Mouse (Mus musculus): ENCODE results near the gene Hdac11.

Hdac11 gene

DNA sequence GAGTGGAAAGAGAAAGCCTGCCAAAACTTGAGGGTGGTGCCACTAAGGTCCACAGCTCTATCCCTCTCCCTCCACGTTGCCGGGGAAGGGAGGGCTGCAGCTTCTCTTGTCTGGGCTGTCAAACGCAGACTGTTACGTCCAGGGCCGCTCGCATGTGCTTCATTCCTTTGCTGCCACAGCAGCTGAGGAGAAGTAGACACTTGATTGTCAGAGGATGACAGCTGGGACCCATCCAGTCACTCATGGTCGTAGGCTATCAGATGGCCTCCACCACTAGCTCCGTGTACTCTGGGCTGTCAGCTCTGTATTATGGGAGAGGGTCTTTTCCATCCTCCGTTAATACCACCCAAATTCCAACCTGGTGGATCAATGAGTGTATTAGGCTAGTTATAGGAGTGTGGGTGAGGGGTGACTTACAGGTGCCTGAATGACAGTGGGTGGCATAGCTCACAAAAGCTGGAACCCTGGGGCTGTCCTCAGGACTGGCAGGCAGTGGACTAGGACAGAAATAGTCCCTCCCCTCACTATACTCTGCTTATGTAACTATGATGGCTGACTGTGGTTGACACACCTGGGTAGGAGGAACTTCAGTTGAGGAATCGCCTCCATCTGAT is 19.0 kb upstream of the Hdac11 start:
- peak; percentile 26 for DNase-seq

- DNase-seq = peak; percentile 88
Observed at GRCm38 (mm10) chr6:91139846-91140245, 16.6 kb upstream of the Hdac11 start.

GRCm38 (mm10) chr6:91145056-91145455 is 11.4 kb upstream of the Hdac11 start:
- no peak for DNase-seq

GRCm38 (mm10) chr6:91145572-91145971 is 10.9 kb upstream of the Hdac11 start:
- DNase-seq = no peak

GRCm38 (mm10) chr6:91146443-91147151 is 9.9 kb upstream of the Hdac11 start:
- no peak for DNase-seq

DNA sequence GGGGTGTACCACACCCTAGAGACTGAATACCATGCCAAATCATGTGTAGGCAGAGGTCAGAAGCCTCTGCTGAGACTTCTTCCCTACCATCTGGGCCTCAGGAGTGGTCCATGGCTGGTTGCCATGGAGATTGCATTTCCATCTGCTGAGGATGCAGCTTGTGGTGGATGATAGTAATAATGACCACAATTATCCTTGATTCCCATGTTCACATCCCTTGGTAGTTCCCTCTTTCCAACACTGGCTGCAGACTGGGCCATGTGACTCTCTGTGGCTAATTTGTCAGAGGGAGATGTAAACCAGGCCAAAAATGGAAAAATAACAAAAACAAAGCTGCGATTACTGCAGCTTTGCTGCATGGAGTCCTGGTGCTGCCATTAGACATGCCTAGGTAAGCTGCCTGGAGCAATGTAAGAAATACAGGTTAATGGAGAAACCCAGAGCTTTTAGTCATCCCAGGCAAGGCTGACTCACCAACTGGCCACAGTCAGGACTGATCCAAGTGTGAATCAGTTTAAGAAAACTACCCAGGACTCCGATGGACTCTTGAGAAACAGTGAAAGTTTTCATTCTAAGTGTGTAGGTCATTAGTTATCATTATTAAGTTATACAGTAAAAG is 9.2 kb upstream of the Hdac11 start:
- DNase-seq = no peak

DNA sequence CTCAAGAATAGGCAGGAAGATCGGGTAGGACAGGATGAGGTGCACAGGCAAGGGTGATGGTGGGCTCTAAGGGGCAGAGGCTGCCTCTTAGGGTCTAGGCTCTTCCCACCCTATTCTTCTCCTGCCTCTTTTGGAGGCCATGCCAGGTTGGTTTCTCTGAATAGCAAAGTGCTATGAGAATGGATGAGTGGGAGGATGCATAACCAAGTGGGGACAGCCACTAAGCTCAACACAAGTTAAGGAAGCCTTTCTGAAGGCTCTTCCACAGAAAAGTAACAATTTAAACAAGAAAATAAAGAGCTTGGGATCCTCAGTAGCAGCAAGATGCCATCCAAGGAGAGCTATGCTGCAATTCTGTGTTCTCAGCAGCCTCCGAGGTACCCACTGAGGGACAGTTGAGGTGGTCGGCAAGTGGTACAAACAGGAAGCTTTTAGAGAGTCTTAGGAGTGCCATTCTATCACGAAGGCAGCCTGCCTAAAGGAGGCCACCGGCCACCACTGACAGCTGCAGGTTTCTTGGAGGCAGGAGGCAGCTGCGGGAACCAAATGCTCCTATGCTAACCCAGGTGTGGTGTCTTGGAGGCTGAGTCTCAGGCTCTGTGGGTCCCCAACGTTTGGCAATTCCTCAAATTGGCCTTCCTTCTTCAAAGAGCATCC is 3.4 kb upstream of the Hdac11 start:
- no peak for DNase-seq

- peak; percentile 39 for DNase-seq
Observed at GRCm38 (mm10) chr6:91153549-91154064, 2.9 kb upstream of the Hdac11 start.

- no peak for DNase-seq
Observed at GRCm38 (mm10) chr6:91154685-91155084, 1.8 kb upstream of the Hdac11 start.

DNA sequence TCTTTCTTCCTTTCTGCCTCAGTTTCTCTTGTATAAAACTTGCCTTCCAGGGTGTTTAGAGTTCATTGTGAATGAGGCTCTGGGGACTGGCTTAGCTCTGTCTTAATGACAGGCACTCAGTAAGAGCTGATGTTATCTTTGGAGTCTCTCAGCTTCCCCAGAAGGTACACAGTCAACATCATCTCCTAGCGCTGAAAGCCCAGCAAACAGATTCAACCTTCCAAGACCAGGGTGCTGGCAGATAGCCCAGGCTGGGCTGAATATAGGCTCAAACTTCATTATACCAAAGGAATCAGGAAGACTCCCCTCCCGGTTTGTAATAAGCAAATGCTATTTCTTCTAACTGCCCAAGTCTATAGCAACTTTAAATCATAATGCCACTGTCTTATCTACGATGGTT is 1.2 kb upstream of the Hdac11 start:
- no peak for DNase-seq

GRCm38 (mm10) chr6:91156062-91156461 is 403 bp upstream of the Hdac11 start:
- DNase-seq = no peak

DNA sequence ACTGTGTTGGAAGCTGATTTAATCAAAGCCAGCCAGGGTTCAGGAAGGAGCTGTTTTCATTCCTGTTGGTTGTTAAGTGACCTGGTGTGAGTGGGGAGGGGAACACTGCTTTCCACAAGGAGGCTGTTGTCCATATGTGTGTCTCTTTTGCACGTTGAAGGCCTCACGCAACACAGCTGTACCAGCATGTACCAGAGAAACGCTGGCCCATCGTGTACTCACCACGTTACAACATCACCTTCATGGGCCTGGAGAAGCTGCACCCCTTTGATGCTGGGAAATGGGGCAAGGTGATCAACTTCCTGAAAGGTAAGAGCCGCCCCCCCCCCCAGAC is 739 bp downstream of the Hdac11 start:
- no peak for DNase-seq

- DNase-seq = no peak
Observed at GRCm38 (mm10) chr6:91159047-91159446, 2.6 kb downstream of the Hdac11 start.

DNA sequence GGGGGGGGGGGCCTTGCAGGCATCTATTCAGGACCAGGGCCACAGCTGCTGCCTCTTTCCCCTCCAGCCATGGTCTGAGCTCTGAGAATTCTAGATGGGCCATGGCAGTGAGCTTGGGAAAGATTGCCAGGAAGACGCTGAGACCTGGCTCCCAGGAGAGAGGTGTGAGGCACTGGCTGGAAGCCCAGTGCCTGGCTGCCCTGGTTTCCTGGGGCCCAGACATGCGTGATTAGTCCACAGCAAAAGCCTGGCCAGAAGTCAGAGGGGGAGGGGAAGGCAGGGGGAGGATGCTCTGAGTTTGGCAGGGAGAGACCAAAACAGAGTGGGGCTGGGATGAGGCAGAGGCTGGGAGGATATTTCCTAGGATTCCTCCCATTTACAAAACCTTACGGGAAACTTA is 3.9 kb downstream of the Hdac11 start:
- peak; percentile 39 for DNase-seq

- DNase-seq = no peak
Observed at GRCm38 (mm10) chr6:91160976-91161375, 4.5 kb downstream of the Hdac11 start.

GRCm38 (mm10) chr6:91161506-91162235 is 5.2 kb downstream of the Hdac11 start:
- DNase-seq = no peak

- DNase-seq = no peak
Observed at GRCm38 (mm10) chr6:91162314-91162713, 5.8 kb downstream of the Hdac11 start.

- DNase-seq = no peak
Observed at GRCm38 (mm10) chr6:91163195-91163911, 6.9 kb downstream of the Hdac11 start.

- DNase-seq = no peak
Observed at GRCm38 (mm10) chr6:91164584-91164983, 8.1 kb downstream of the Hdac11 start.

GRCm38 (mm10) chr6:91165210-91165609 is 8.7 kb downstream of the Hdac11 start:
- peak; percentile 84 for DNase-seq

GRCm38 (mm10) chr6:91167828-91168227 is 11.4 kb downstream of the Hdac11 start:
- no peak for DNase-seq

- no peak for DNase-seq
Observed at GRCm38 (mm10) chr6:91169129-91169528, 12.7 kb downstream of the Hdac11 start.
